Mouse (Mus musculus) liver, embryonic 14.5 days (tissue): ENCODE measurements around the gene Apba2.

Source experiments
- CTCF ChIP-seq: IDR thresholded peaks from 2 replicates; pipeline ENCODE4 v1.5.1; 2016; ENCODE audit warnings: antibody characterized with exemption, low read depth, control low read depth
- EP300 ChIP-seq: IDR thresholded peaks from 2 replicates; pipeline ENCODE4 v1.6.1; 2016; ENCODE audit warnings: antibody characterized with exemption, low read depth

DNA sequence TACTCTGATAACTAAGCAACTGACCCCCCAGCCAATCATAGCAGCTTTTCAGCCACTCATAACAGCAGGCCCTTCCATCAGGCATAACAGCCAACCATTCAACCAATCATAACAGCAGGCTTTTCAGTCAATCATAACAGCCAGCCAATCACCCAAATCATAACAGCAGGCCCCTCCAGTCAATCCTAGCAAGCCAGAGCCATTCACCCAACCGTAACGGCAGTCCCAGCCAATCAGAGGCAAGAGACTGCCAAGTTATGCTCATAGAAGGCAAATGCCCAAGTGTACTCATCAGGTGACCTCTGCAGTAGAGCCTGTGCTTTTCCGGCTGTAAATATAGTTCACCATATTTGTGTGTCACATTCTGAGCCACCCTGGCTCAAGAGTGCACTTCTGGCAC, 85.1 kb downstream of the Apba2 start:
- TF ChIP-seq EP300 (no peak), CTCF (no peak)
